Mouse (Mus musculus) testis, adult 2 months (tissue): ENCODE data around the gene Cacnb2.

Experiments
- CTCF ChIP-seq: fragments of 200-500 bp; IDR thresholded peaks from 2 replicates; pipeline ENCODE4 v1.5.1; 2012; ENCODE audit warnings: low read depth, mild to moderate bottlenecking, inconsistent platforms, low read length, moderate library complexity; ENCODE audit not compliant: control insufficient read depth, insufficient read depth, insufficient replicate concordance
- POLR2A ChIP-seq: fragments of 200-500 bp; IDR thresholded peaks from 2 replicates; pipeline ENCODE4 v1.6.1; 2012; ENCODE audit warnings: low read depth, mild to moderate bottlenecking, inconsistent platforms, low read length, moderate library complexity; ENCODE audit not compliant: control insufficient read depth

DNA sequence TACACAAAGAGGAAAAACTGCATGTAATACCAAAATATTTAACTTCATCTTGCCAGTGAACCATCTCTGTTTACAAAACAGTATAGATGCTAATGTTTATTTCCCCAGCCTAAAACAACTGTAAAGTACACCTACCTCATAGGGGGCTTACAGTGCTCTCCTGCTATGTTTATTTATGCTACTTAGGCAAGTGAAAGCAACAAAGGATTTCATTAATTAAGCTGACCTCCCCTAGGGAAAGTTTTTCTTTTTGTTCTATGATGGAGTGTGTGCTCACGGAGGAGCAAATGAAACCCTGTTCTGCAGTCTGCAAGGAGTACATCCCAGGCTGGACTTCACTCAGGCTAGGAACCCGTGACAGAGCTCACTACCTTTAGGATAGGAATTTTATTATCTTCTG, 272.2 kb downstream of the Cacnb2 start:
- TF ChIP-seq CTCF (no peak), POLR2A (no peak)
